ENCODE assay signal across 17 mouse cellular contexts in genomic region chr17:37078990-37079389, GRCm38 (mm10). TPM values are rescaled to one million over a fixed set of nuclear protein-coding genes. Genes with fewer than 3 reads are reported as not detected.
DNase-seq lines count a peak whose midpoint lies in the region; ATAC-seq and TF ChIP-seq lines count a peak whose summit lies in the region.
"Had no signal": no experiment of that assay in that cellular context is flagged by ENCODE, and none has a peak within 500 bp of the region (broad histone marks: within the 10 kb centered on the region; RNA-seq: fewer than 3 reads in every experiment).

No protein-coding gene starts in this region.

- DNase-seq in cerebellum, adult 9-10 months: peak; percentile 5
- no peak for DNase-seq in cerebellum, postnatal 4 days (ENCODE audit: low spot score in 2 of 2)
- peak; percentile 96 for DNase-seq in ES-CJ7 (ENCODE audit: low read depth, low spot score)
- DNase-seq in forebrain, embryonic 14.5 days (ENCODE audit: low spot score): peak; percentile 66
- DNase-seq in midbrain, embryonic 10.5 days (ENCODE audit: low spot score): peak; percentile 26
- no peak for DNase-seq in heart, adult 2 months
- DNase-seq in spleen, adult 18-20 months: no peak
- DNase-seq: cerebellum, postnatal 36 days; lung, postnatal 36 days had no signal

- H3K36me3 ChIP-seq in forebrain, embryonic 14.5 days (ENCODE audit: control insufficient read depth, insufficient read depth, low read length): peaks cover 27% of the 10 kb centered on the region
- H3K36me3 ChIP-seq in midbrain, embryonic 10.5 days: peaks cover 31% of the 10 kb centered on the region
- H3K36me3 ChIP-seq in heart, adult 2 months (ENCODE audit: control insufficient read depth, insufficient read depth, low read length): no peaks in the 10 kb centered on the region

- no peaks in the 10 kb centered on the region for H3K27me3 ChIP-seq in forebrain, embryonic 14.5 days (replicated peaks; ENCODE audit: control insufficient read depth, insufficient read depth, low read length)
- no peaks in the 10 kb centered on the region for H3K27me3 ChIP-seq in midbrain, embryonic 10.5 days (ENCODE audit: low read depth, poor library complexity, severe bottlenecking)
- H3K27me3 ChIP-seq in heart, adult 2 months (ENCODE audit: control insufficient read depth, insufficient read depth, low read length): no peaks in the 10 kb centered on the region

- no peak overlapping the region for H3K4me3 ChIP-seq in forebrain, embryonic 14.5 days (ENCODE audit: low read depth, low read length)
- 0 out of 2 replicates have a peak overlapping the region, but pooled peaks have one; percentile 23 for H3K4me3 ChIP-seq in midbrain, embryonic 10.5 days
- H3K4me3 ChIP-seq in heart, adult 2 months: no peak overlapping the region

- peak overlapping the region; percentile 20; the same call in 1 of the 2 replicates for H3K4me2 ChIP-seq in forebrain, embryonic 14.5 days (ENCODE audit: low read length)

- intact Hi-C loops in heart, adult 2 months (cut with DNase I): no loop called here

- H3K9me3 ChIP-seq in forebrain, embryonic 14.5 days (replicated peaks; ENCODE audit: control insufficient read depth, low read length): no peaks in the 10 kb centered on the region
- H3K9me3 ChIP-seq in midbrain, embryonic 10.5 days (replicated peaks): no peaks in the 10 kb centered on the region
- H3K9me3 ChIP-seq: G1E had no signal

- peak overlapping the region; percentile 53; the same call in 1 of the 2 replicates for H3K27ac ChIP-seq in forebrain, embryonic 14.5 days (ENCODE audit: low read depth, low read length)
- peak overlapping the region; percentile 68 for H3K27ac ChIP-seq in midbrain, embryonic 10.5 days (replicated peaks)
- H3K27ac ChIP-seq in heart, adult 2 months: no peak overlapping the region
- H3K27ac ChIP-seq: kidney, postnatal 0 days; liver, embryonic 14.5 days had no signal

- TF ChIP-seq CTCF in heart, adult 2 months (IDR thresholded peaks at IDR 0.05): no peak

- TF ChIP-seq POLR2A in heart, adult 2 months (IDR thresholded peaks at IDR 0.05; ENCODE audit: insufficient read depth, low read depth, low read length): no peak

- H3K9ac ChIP-seq in forebrain, embryonic 14.5 days (ENCODE audit: low read length): no peak overlapping the region
- no peak overlapping the region for H3K9ac ChIP-seq in heart, adult 2 months (ENCODE audit: low read depth, low read length)
- H3K9ac ChIP-seq: liver, embryonic 14.5 days had no signal

- peak; percentile 54 for ATAC-seq in forebrain, embryonic 14.5 days
- no peak for ATAC-seq in megakaryocyte progenitor cell, adult 5-6 weeks (replicated peaks; ENCODE audit: poor library complexity)

- H3K79me2 ChIP-seq in heart, adult 2 months (replicated peaks; ENCODE audit: control insufficient read depth, insufficient read depth, low read length): no peaks in the 10 kb centered on the region

- H3K4me1 ChIP-seq in forebrain, embryonic 14.5 days (ENCODE audit: control insufficient read depth, insufficient read depth, low read length): peaks cover 9% of the 10 kb centered on the region
- peaks cover 29% of the 10 kb centered on the region for H3K4me1 ChIP-seq in midbrain, embryonic 10.5 days
- H3K4me1 ChIP-seq in heart, adult 2 months (ENCODE audit: control insufficient read depth, insufficient read depth, low read length): no peaks in the 10 kb centered on the region

- TF ChIP-seq EP300 in heart, adult 2 months (IDR thresholded peaks at IDR 0.05; ENCODE audit: insufficient read depth, low read depth, low read length): no peak

- WGBS in forebrain, embryonic 14.5 days: 3% methylated on average over 2 of the region's 2 CpGs
- 9% methylated on average over 2 of the region's 2 CpGs for WGBS in midbrain, embryonic 10.5 days
- 53% methylated on average over 2 of the region's 2 CpGs for WGBS in heart, adult 2 months

RNA-seq across cellular contexts. Expression of gene Olfr90, which starts 9.3 kb away (rescaled TPM):
- not detected in 2 replicates for polyA plus RNA-seq in forebrain, embryonic 14.5 days (2014; fragmentation: Nextera tagmentation; extraction: Ambion mirVana)
- polyA plus RNA-seq in midbrain, embryonic 10.5 days (2016; fragmentation: Nextera tagmentation; extraction: Ambion mirVana): 0.17 TPM in 1 of 2 replicates, not detected in the other
- not detected for total RNA-seq in heart, adult 2 months (2021)
- polyA plus RNA-seq in heart, adult 2 months (2012; rRNA removed): not detected in 2 replicates
- total RNA-seq in megakaryocyte progenitor cell, adult 5-6 weeks (2015): not detected in 2 replicates
- total RNA-seq in megakaryocyte progenitor cell, adult 5-6 weeks (2017): not detected in 2 replicates
- total RNA-seq: gastrocnemius, postnatal 4 days; hematopoietic stem cell, adult 5-6 weeks; left cerebral cortex, postnatal 10 days had no signal
- polyA plus RNA-seq: G1E; kidney, postnatal 0 days; liver, embryonic 14.5 days; thymus, postnatal 0 days had no signal

RNA-seq across cellular contexts. Expression of gene Olfr91, which starts 19.1 kb away (rescaled TPM):
- polyA plus RNA-seq in forebrain, embryonic 14.5 days (2014; fragmentation: Nextera tagmentation; extraction: Ambion mirVana): not detected in 2 replicates
- polyA plus RNA-seq in midbrain, embryonic 10.5 days (2016; fragmentation: Nextera tagmentation; extraction: Ambion mirVana): not detected in 2 replicates
- total RNA-seq in heart, adult 2 months (2021): not detected
- not detected in 2 replicates for polyA plus RNA-seq in heart, adult 2 months (2012; rRNA removed)
- not detected in 2 replicates for total RNA-seq in megakaryocyte progenitor cell, adult 5-6 weeks (2015)
- not detected in 2 replicates for total RNA-seq in megakaryocyte progenitor cell, adult 5-6 weeks (2017)
- total RNA-seq: gastrocnemius, postnatal 4 days; hematopoietic stem cell, adult 5-6 weeks; left cerebral cortex, postnatal 10 days had no signal
- polyA plus RNA-seq: G1E; kidney, postnatal 0 days; liver, embryonic 14.5 days; thymus, postnatal 0 days had no signal

RNA-seq across cellular contexts. Expression of gene Gabbr1, which starts 33.2 kb away (rescaled TPM):
- polyA plus RNA-seq in forebrain, embryonic 14.5 days (2014; fragmentation: Nextera tagmentation; extraction: Ambion mirVana): 53.4 and 60.5 TPM in 2 replicates
- 7.9 and 12.2 TPM in 2 replicates for polyA plus RNA-seq in midbrain, embryonic 10.5 days (2016; fragmentation: Nextera tagmentation; extraction: Ambion mirVana)
- total RNA-seq in heart, adult 2 months (2021): 1 to 10 TPM; 6.5 to 6.7 TPM
- 15.5 and 17.4 TPM in 2 replicates for polyA plus RNA-seq in heart, adult 2 months (2012; rRNA removed)
- 2.6 and 4.3 TPM in 2 replicates for total RNA-seq in megakaryocyte progenitor cell, adult 5-6 weeks (2015)
- 0.25 and 0.91 TPM in 2 replicates for total RNA-seq in megakaryocyte progenitor cell, adult 5-6 weeks (2017)

RNA-seq across cellular contexts. Expression of gene Olfr92, which starts 40.9 kb away (rescaled TPM):
- polyA plus RNA-seq in forebrain, embryonic 14.5 days (2014; fragmentation: Nextera tagmentation; extraction: Ambion mirVana): not detected in 2 replicates
- not detected in 2 replicates for polyA plus RNA-seq in midbrain, embryonic 10.5 days (2016; fragmentation: Nextera tagmentation; extraction: Ambion mirVana)
- total RNA-seq in heart, adult 2 months (2021): not detected
- not detected in 2 replicates for polyA plus RNA-seq in heart, adult 2 months (2012; rRNA removed)
- not detected in 2 replicates for total RNA-seq in megakaryocyte progenitor cell, adult 5-6 weeks (2015)
- total RNA-seq in megakaryocyte progenitor cell, adult 5-6 weeks (2017): not detected in 2 replicates
- total RNA-seq: G1E; gastrocnemius, postnatal 4 days; hematopoietic stem cell, adult 5-6 weeks; left cerebral cortex, postnatal 10 days had no signal
- polyA plus RNA-seq: G1E; kidney, postnatal 0 days; liver, embryonic 14.5 days; thymus, postnatal 0 days had no signal

RNA-seq across cellular contexts. Expression of gene Mog, which starts 55.8 kb away (rescaled TPM):
- 0.98 and 1.4 TPM in 2 replicates for polyA plus RNA-seq in forebrain, embryonic 14.5 days (2014; fragmentation: Nextera tagmentation; extraction: Ambion mirVana)
- polyA plus RNA-seq in midbrain, embryonic 10.5 days (2016; fragmentation: Nextera tagmentation; extraction: Ambion mirVana): 0.10 and 0.15 TPM in 2 replicates
- not detected for total RNA-seq in heart, adult 2 months (2021)
- polyA plus RNA-seq in heart, adult 2 months (2012; rRNA removed): 0.09 TPM in 1 of 2 replicates, not detected in the other
- total RNA-seq in megakaryocyte progenitor cell, adult 5-6 weeks (2015): not detected in 2 replicates
- not detected in 2 replicates for total RNA-seq in megakaryocyte progenitor cell, adult 5-6 weeks (2017)
- total RNA-seq: gastrocnemius, postnatal 4 days; hematopoietic stem cell, adult 5-6 weeks had no signal
- polyA plus RNA-seq: G1E; kidney, postnatal 0 days; liver, embryonic 14.5 days; thymus, postnatal 0 days had no signal

Comparison
In these comparisons a context has a peak if more than half of its experiments do, and no peak if none do; other contexts are left out.
1. DNase-seq: peak in cerebellum, adult 9-10 months (single experiment), ES-CJ7 (single experiment), forebrain, embryonic 14.5 days (single experiment) and midbrain, embryonic 10.5 days (single experiment); none in cerebellum, postnatal 4 days (0 of 2), heart, adult 2 months (0 of 2) and spleen, adult 18-20 months (0 of 2).